Mouse (Mus musculus): Measurements from ENCODE around the gene Wdhd1. TPM values are rescaled to one million over a fixed set of nuclear protein-coding genes. Genes with fewer than 3 reads are reported as not detected.
A peak's percentile ranks its signal among the peaks of the same experiment; 100 is the strongest.

Wdhd1 gene
- polyA plus RNA-seq, 1 experiment from 2014 or later, result 38.9 TPM

DNA sequence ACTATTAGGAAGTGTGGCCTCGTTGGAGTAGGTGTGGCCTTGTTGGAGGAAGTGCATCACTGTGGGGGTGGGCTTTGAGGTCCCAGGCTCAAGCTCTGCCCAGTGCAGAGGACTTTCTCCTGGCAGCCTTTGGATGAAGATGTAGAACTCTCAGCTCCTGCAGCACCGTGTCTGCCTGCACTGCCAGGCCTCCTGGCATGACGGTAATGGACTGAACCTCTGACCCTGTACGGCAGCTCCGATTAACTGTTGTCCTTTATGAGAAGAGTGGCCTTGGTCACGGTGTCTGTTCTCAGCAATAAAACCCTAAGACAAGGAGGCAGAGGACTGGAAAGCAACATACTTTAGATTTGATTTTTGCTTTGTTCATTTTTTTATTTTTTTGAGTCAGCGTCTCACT is 40.2 kb downstream of the Wdhd1 start:
- peaks cover 54% of the 10 kb centered on the region for H3K4me1 ChIP-seq (replicated peaks)
- H3K9ac ChIP-seq, result no peak overlapping the region
- DNase-seq (no peak), ATAC-seq (ENCODE audit: low read depth) (no peak)
- H3K4me2 ChIP-seq, result no peak overlapping the region
- WGBS (ENCODE audit: insufficient replicate concordance), result 86% methylated on average over 7 of the region's 7 CpGs
- no peak overlapping the region for H3K27ac ChIP-seq
- peaks cover 14% of the 10 kb centered on the region for H3K36me3 ChIP-seq
- H3K27me3 ChIP-seq, result no peaks in the 10 kb centered on the region
- no peak overlapping the region for H3K4me3 ChIP-seq (replicated peaks)
- peaks cover 6% of the 10 kb centered on the region; the same call in 1 of the 2 replicates for H3K9me3 ChIP-seq (replicated peaks)

GRCm38 (mm10) chr14:47234526-47235250 is 42.0 kb downstream of the Wdhd1 start:
- Histone ChIP-seq H3K9me3 (replicated peaks) (peaks cover 6% of the 10 kb centered on the region; the same call in 1 of the 2 replicates), H3K4me3 (replicated peaks) (no peak overlapping the region), H3K27ac (no peak overlapping the region), H3K27me3 (peaks cover 5% of the 10 kb centered on the region; the same call in 1 of the 2 replicates), H3K36me3 (peaks cover 4% of the 10 kb centered on the region; the same call in 1 of the 2 replicates), H3K4me1 (replicated peaks) (peaks cover 36% of the 10 kb centered on the region), H3K9ac (no peak overlapping the region), H3K4me2 (0 out of 2 replicates have a peak overlapping the region, but pooled peaks have one; percentile 1)
- WGBS (ENCODE audit: insufficient replicate concordance), result 69% methylated on average over 5 of the region's 5 CpGs
- ATAC-seq (ENCODE audit: low read depth) (no peak), DNase-seq (no peak)

GRCm38 (mm10) chr14:47234032-47234431 is 42.6 kb downstream of the Wdhd1 start:
- no peak for DNase-seq

GRCm38 (mm10) chr14:47233602-47234001 is 43.1 kb downstream of the Wdhd1 start:
- H3K9ac ChIP-seq, result peak overlapping the region; percentile 8; the same call in 1 of the 2 replicates
- H3K4me3 ChIP-seq (replicated peaks), result no peak overlapping the region
- H3K27ac ChIP-seq, result peak overlapping the region; percentile 63
- H3K36me3 ChIP-seq, result no peaks in the 10 kb centered on the region; the same call in 1 of the 2 replicates
- peak; percentile 53 for DNase-seq
- peaks cover 5% of the 10 kb centered on the region; the same call in 1 of the 2 replicates for H3K27me3 ChIP-seq
- H3K4me2 ChIP-seq, result peak overlapping the region; percentile 1; the same call in 1 of the 2 replicates
- 32% methylated on average over 2 of the region's 2 CpGs for WGBS (ENCODE audit: insufficient replicate concordance)
- H3K4me1 ChIP-seq (replicated peaks), result peaks cover 31% of the 10 kb centered on the region
- peak; percentile 93 for ATAC-seq (ENCODE audit: low read depth)
- H3K9me3 ChIP-seq (replicated peaks), result peaks cover 6% of the 10 kb centered on the region; the same call in 1 of the 2 replicates

More at GRCm38 (mm10) chr14:47234032-47234431, 42.6 kb downstream of the Wdhd1 start:
- 49% methylated on average over 3 of the region's 3 CpGs for WGBS (ENCODE audit: insufficient replicate concordance)
- peak overlapping the region; percentile 1; the same call in 1 of the 2 replicates for H3K4me2 ChIP-seq
- peaks cover 6% of the 10 kb centered on the region; the same call in 1 of the 2 replicates for H3K9me3 ChIP-seq (replicated peaks)
- ATAC-seq (ENCODE audit: low read depth), result peak; percentile 65
- peaks cover 5% of the 10 kb centered on the region; the same call in 1 of the 2 replicates for H3K27me3 ChIP-seq
- H3K9ac ChIP-seq, result no peak overlapping the region
- H3K27ac ChIP-seq, result peak overlapping the region; percentile 63; the same call in 1 of the 2 replicates
- H3K4me3 ChIP-seq (replicated peaks), result no peak overlapping the region
- H3K4me1 ChIP-seq (replicated peaks), result peaks cover 31% of the 10 kb centered on the region
- no peaks in the 10 kb centered on the region; the same call in 1 of the 2 replicates for H3K36me3 ChIP-seq

GRCm38 (mm10) chr14:47229796-47230376 is 46.8 kb downstream of the Wdhd1 start:
- Histone ChIP-seq H3K4me2 (no peak overlapping the region), H3K27ac (no peak overlapping the region), H3K36me3 (no peaks in the 10 kb centered on the region), H3K9ac (no peak overlapping the region), H3K27me3 (peaks cover 5% of the 10 kb centered on the region; the same call in 1 of the 2 replicates), H3K4me1 (replicated peaks) (peaks cover 27% of the 10 kb centered on the region), H3K9me3 (replicated peaks) (no peaks in the 10 kb centered on the region), H3K4me3 (replicated peaks) (no peak overlapping the region)
- ATAC-seq (ENCODE audit: low read depth), result no peak
- whole genome bisulfite sequencing (ENCODE audit: insufficient replicate concordance), result 50% methylated on average over 11 of the region's 11 CpGs
- DNase-seq, result no peak

GRCm38 (mm10) chr14:47225931-47226330 is 50.7 kb downstream of the Wdhd1 start:
- DNase-seq (no peak), ATAC-seq (ENCODE audit: low read depth) (no peak)
- WGBS (ENCODE audit: insufficient replicate concordance), result 79% methylated on average over 8 of the region's 8 CpGs

GRCm38 (mm10) chr14:47224476-47225325 is 52.0 kb downstream of the Wdhd1 start:
- 69% methylated on average over 10 of the region's 10 CpGs for WGBS (ENCODE audit: insufficient replicate concordance)
- H3K36me3 ChIP-seq, result no peaks in the 10 kb centered on the region
- no peak overlapping the region for H3K4me2 ChIP-seq
- H3K4me3 ChIP-seq (replicated peaks), result no peak overlapping the region
- no peaks in the 10 kb centered on the region for H3K9me3 ChIP-seq (replicated peaks)
- H3K9ac ChIP-seq, result no peak overlapping the region
- peaks cover 9% of the 10 kb centered on the region; the same call in 1 of the 2 replicates for H3K4me1 ChIP-seq (replicated peaks)
- ATAC-seq (ENCODE audit: low read depth) (no peak), DNase-seq (no peak)
- H3K27me3 ChIP-seq, result no peaks in the 10 kb centered on the region; the same call in 1 of the 2 replicates
- H3K27ac ChIP-seq, result no peak overlapping the region

More at GRCm38 (mm10) chr14:47225931-47226330, 50.7 kb downstream of the Wdhd1 start:
- Histone ChIP-seq H3K4me2 (no peak overlapping the region), H3K4me1 (replicated peaks) (peaks cover 9% of the 10 kb centered on the region; the same call in 1 of the 2 replicates), H3K27me3 (peaks cover 5% of the 10 kb centered on the region; the same call in 1 of the 2 replicates), H3K4me3 (replicated peaks) (no peak overlapping the region), H3K9ac (no peak overlapping the region), H3K27ac (no peak overlapping the region), H3K36me3 (no peaks in the 10 kb centered on the region), H3K9me3 (replicated peaks) (no peaks in the 10 kb centered on the region)

GRCm38 (mm10) chr14:47222631-47223450 is 53.8 kb downstream of the Wdhd1 start:
- no peaks in the 10 kb centered on the region for H3K27me3 ChIP-seq
- H3K36me3 ChIP-seq, result no peaks in the 10 kb centered on the region
- no peak overlapping the region for H3K4me2 ChIP-seq
- no peak overlapping the region for H3K27ac ChIP-seq
- ATAC-seq (ENCODE audit: low read depth) (no peak), DNase-seq (peak; percentile 38)
- no peak overlapping the region for H3K4me3 ChIP-seq (replicated peaks)
- H3K4me1 ChIP-seq (replicated peaks), result peaks cover 14% of the 10 kb centered on the region
- H3K9me3 ChIP-seq (replicated peaks), result no peaks in the 10 kb centered on the region
- H3K9ac ChIP-seq, result no peak overlapping the region
- 74% methylated on average over 11 of the region's 11 CpGs for WGBS (ENCODE audit: insufficient replicate concordance)

DNA sequence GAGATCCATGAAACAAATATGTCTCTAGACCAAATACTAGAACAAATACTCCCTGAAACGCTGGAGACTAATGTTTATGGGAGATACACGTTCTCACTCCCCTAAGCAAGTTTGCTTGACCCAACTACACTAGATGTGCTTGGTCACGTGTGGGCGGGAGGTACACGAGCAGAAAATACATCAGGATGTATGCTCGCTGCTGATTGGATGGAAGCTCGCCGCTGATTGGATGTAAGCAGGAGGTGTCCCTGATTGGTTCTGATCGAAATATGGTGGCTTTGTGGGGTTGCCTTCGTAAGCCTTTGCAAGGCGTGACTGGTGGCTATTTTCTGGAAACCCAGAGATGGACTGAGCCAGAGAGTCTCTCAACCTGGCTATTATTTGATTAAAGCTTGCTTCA is 55.1 kb downstream of the Wdhd1 start:
- no peak for ATAC-seq (ENCODE audit: low read depth)
- no peak overlapping the region for H3K4me2 ChIP-seq
- no peak overlapping the region for H3K9ac ChIP-seq
- 0 out of 2 replicates have a peak, but pooled peaks cover under 1% of the 10 kb centered on the region for H3K27me3 ChIP-seq
- peaks cover 14% of the 10 kb centered on the region for H3K4me1 ChIP-seq (replicated peaks)
- H3K4me3 ChIP-seq (replicated peaks), result no peak overlapping the region
- WGBS (ENCODE audit: insufficient replicate concordance), result 71% methylated on average over 11 of the region's 11 CpGs
- DNase-seq, result no peak
- no peaks in the 10 kb centered on the region for H3K36me3 ChIP-seq
- no peak overlapping the region for H3K27ac ChIP-seq
- H3K9me3 ChIP-seq (replicated peaks), result no peaks in the 10 kb centered on the region
